ENCODE assay signal across 8 mouse cellular contexts in genomic region chr4:135872589-135873391, GRCm38 (mm10). TPM values are rescaled to one million over a fixed set of nuclear protein-coding genes. Genes with fewer than 3 reads are reported as not detected.
DNase-seq lines count a peak whose midpoint lies in the region; ATAC-seq and TF ChIP-seq lines count a peak whose summit lies in the region.

No protein-coding gene starts in this region.

- peaks cover 36% of the 10 kb centered on the region for H3K4me1 ChIP-seq in lung, adult 2 months (ENCODE audit: control insufficient read depth, insufficient read depth, low read length)
- H3K4me1 ChIP-seq in brown adipose tissue, adult 24 weeks (ENCODE audit: control insufficient read depth, insufficient read depth, insufficient read length, low read length), result peaks cover 28% of the 10 kb centered on the region
- H3K4me1 ChIP-seq in hindbrain, embryonic 12.5 days, result peaks cover 53% of the 10 kb centered on the region
- H3K4me1 ChIP-seq in midbrain, embryonic 15.5 days, result peaks cover 54% of the 10 kb centered on the region

- DNase-seq in lung, adult 2 months, result no peak
- DNase-seq in lung, postnatal 4 days, result no peak
- DNase-seq in layer of hippocampus, postnatal 10 days (ENCODE audit: low spot score in 2 of 2), result no peak
- DNase-seq in retina, embryonic 14.5 days (ENCODE audit: low spot score), result no peak
- DNase-seq in layer of hippocampus, adult 9-10 months (ENCODE audit: low spot score), result no peak

- TF ChIP-seq POLR2A in lung, adult 2 months (IDR thresholded peaks at IDR 0.05; ENCODE audit: borderline replicate concordance, extremely low read depth, low read depth, low read length), result no peak

- H3K4me2 ChIP-seq in hindbrain, embryonic 12.5 days (replicated peaks), result peak overlapping the region; percentile 83
- peak overlapping the region; percentile 91 for H3K4me2 ChIP-seq in midbrain, embryonic 15.5 days

- WGBS in lung, adult 2 months, result 2% methylated on average over 17 of the region's 17 CpGs
- 12% methylated on average over 17 of the region's 17 CpGs for WGBS in hindbrain, embryonic 12.5 days
- WGBS in midbrain, embryonic 15.5 days, result 6% methylated on average over 17 of the region's 17 CpGs

- H3K36me3 ChIP-seq in hindbrain, embryonic 12.5 days, result peaks cover 18% of the 10 kb centered on the region
- H3K36me3 ChIP-seq in midbrain, embryonic 15.5 days (replicated peaks), result no peaks in the 10 kb centered on the region

- H3K9me3 ChIP-seq in hindbrain, embryonic 12.5 days (replicated peaks), result no peaks in the 10 kb centered on the region
- H3K9me3 ChIP-seq in midbrain, embryonic 15.5 days, result no peaks in the 10 kb centered on the region

- H3K27me3 ChIP-seq in hindbrain, embryonic 12.5 days, result no peaks in the 10 kb centered on the region
- no peaks in the 10 kb centered on the region for H3K27me3 ChIP-seq in midbrain, embryonic 15.5 days (replicated peaks)

- H3K4me3 ChIP-seq in lung, adult 2 months (replicated peaks; ENCODE audit: extremely low read depth, low read depth, low read length), result peak overlapping the region; percentile 84
- H3K4me3 ChIP-seq in brown adipose tissue, adult 24 weeks (ENCODE audit: insufficient read depth, low read depth, low read length), result peak overlapping the region; percentile 88
- peak overlapping the region; percentile 72 for H3K4me3 ChIP-seq in hindbrain, embryonic 12.5 days
- peak overlapping the region; percentile 64 for H3K4me3 ChIP-seq in midbrain, embryonic 15.5 days

- H3K9ac ChIP-seq in hindbrain, embryonic 12.5 days, result peak overlapping the region; percentile 88
- peak overlapping the region; percentile 65 for H3K9ac ChIP-seq in midbrain, embryonic 15.5 days

- TF ChIP-seq CTCF in lung, adult 2 months (IDR thresholded peaks at IDR 0.05; ENCODE audit: insufficient read depth, low read length), result no peak

- ATAC-seq in hindbrain, embryonic 12.5 days (ENCODE audit: low FRiP score), result no peak
- ATAC-seq in midbrain, embryonic 15.5 days (replicated peaks), result no peak

- H3K27ac ChIP-seq in brown adipose tissue, adult 24 weeks (replicated peaks; ENCODE audit: low read depth, low read length), result peak overlapping the region; percentile 99
- H3K27ac ChIP-seq in hindbrain, embryonic 12.5 days, result peak overlapping the region; percentile 99
- peak overlapping the region; percentile 98 for H3K27ac ChIP-seq in midbrain, embryonic 15.5 days

RNA-seq across cellular contexts. Expression of gene Pnrc2, which starts 0.9 kb away (rescaled TPM):
- 13.6 and 21.0 TPM in 2 replicates for polyA plus RNA-seq in lung, adult 2 months (2012; rRNA removed)
- polyA plus RNA-seq in brown adipose tissue, adult 24 weeks (2012; ENCODE audit: insufficient read depth, insufficient read length, missing spikeins), result 86.4 and 125 TPM in 2 replicates
- 152 and 154 TPM in 2 replicates for polyA plus RNA-seq in hindbrain, embryonic 12.5 days (2016; fragmentation: Nextera tagmentation; extraction: Ambion mirVana)
- polyA plus RNA-seq in midbrain, embryonic 15.5 days (2015; fragmentation: Nextera tagmentation; extraction: Ambion mirVana), result 92.1 and 96.0 TPM in 2 replicates
- 10 to 100 TPM; 59.0 to 80.1 TPM for total RNA-seq in layer of hippocampus, postnatal 10 days (2021)

RNA-seq across cellular contexts. Expression of gene Srsf10, which starts 17.2 kb away (rescaled TPM):
- 72.6 and 84.9 TPM in 2 replicates for polyA plus RNA-seq in lung, adult 2 months (2012; rRNA removed)
- 58.3 and 62.6 TPM in 2 replicates for polyA plus RNA-seq in brown adipose tissue, adult 24 weeks (2012; ENCODE audit: insufficient read depth, insufficient read length, missing spikeins)
- 312 and 328 TPM in 2 replicates for polyA plus RNA-seq in hindbrain, embryonic 12.5 days (2016; fragmentation: Nextera tagmentation; extraction: Ambion mirVana)
- 183 and 190 TPM in 2 replicates for polyA plus RNA-seq in midbrain, embryonic 15.5 days (2015; fragmentation: Nextera tagmentation; extraction: Ambion mirVana)
- 10 to 100 TPM; 86.7 to 88.2 TPM for total RNA-seq in layer of hippocampus, postnatal 10 days (2021)

RNA-seq across cellular contexts. Expression of gene Cnr2, which starts 22.4 kb away (rescaled TPM):
- polyA plus RNA-seq in lung, adult 2 months (2012; rRNA removed), result 7.3 and 9.1 TPM in 2 replicates
- polyA plus RNA-seq in brown adipose tissue, adult 24 weeks (2012; ENCODE audit: insufficient read depth, insufficient read length, missing spikeins), result 0.55 and 0.58 TPM in 2 replicates
- polyA plus RNA-seq in hindbrain, embryonic 12.5 days (2016; fragmentation: Nextera tagmentation; extraction: Ambion mirVana), result 0.15 and 0.29 TPM in 2 replicates
- polyA plus RNA-seq in midbrain, embryonic 15.5 days (2015; fragmentation: Nextera tagmentation; extraction: Ambion mirVana), result 0.19 TPM in 1 of 2 replicates, not detected in the other
- total RNA-seq in layer of hippocampus, postnatal 10 days (2021), result under 1 TPM; 0.18 to 0.22 TPM

RNA-seq across cellular contexts. Expression of gene Fuca1, which starts 47.7 kb away (rescaled TPM):
- 51.5 and 64.0 TPM in 2 replicates for polyA plus RNA-seq in lung, adult 2 months (2012; rRNA removed)
- polyA plus RNA-seq in brown adipose tissue, adult 24 weeks (2012; ENCODE audit: insufficient read depth, insufficient read length, missing spikeins), result 106 and 110 TPM in 2 replicates
- polyA plus RNA-seq in hindbrain, embryonic 12.5 days (2016; fragmentation: Nextera tagmentation; extraction: Ambion mirVana), result 50.2 and 54.1 TPM in 2 replicates
- 63.2 and 68.3 TPM in 2 replicates for polyA plus RNA-seq in midbrain, embryonic 15.5 days (2015; fragmentation: Nextera tagmentation; extraction: Ambion mirVana)
- total RNA-seq in layer of hippocampus, postnatal 10 days (2021), result 10 to 100 TPM; 50.9 to 56.1 TPM
